Mouse (Mus musculus) heart, embryonic 16.5 days (tissue): ENCODE results near the gene Trim66. TPM values are rescaled to one million over a fixed set of nuclear protein-coding genes. Genes with fewer than 3 reads are reported as not detected.

Source experiments
- ATAC-seq: fragments of 200-750 bp; cut with Nextera tagmentation; replicated peaks from 2 replicates; pipeline ENCODE4 v1.8.0; 2017; ENCODE audit warnings: moderate number of reproducible peaks; ENCODE audit not compliant: insufficient read depth, low FRiP score; ENCODE audit errors: extremely low read depth
- H3K27ac ChIP-seq: fragments of 300-500 bp; sonication (generic); 2 replicates; pipeline ENCODE4 v1.5.1; 2014; ENCODE audit warnings: mild to moderate bottlenecking, low read length, control low read depth, moderate library complexity
- H3K27me3 ChIP-seq: fragments of 300-500 bp; sonication (generic); 2 replicates; pipeline ENCODE4 v1.6.1; 2014; ENCODE audit warnings: low read length, mixed read lengths; ENCODE audit not compliant: control insufficient read depth, insufficient read depth
- H3K36me3 ChIP-seq: fragments of 300-500 bp; sonication (generic); 2 replicates; pipeline ENCODE4 v1.6.1; 2014; ENCODE audit not compliant: control insufficient read depth, insufficient read depth
- H3K4me1 ChIP-seq: fragments of 300-500 bp; sonication (generic); 2 replicates; pipeline ENCODE4 v1.6.1; 2014; ENCODE audit warnings: low read length, mixed read lengths; ENCODE audit not compliant: control insufficient read depth, insufficient read depth
- H3K4me2 ChIP-seq: fragments of 300-500 bp; sonication (generic); 2 replicates; pipeline ENCODE4 v1.6.1; 2014; ENCODE audit warnings: low read depth, mild to moderate bottlenecking, control low read depth, low read length
- H3K4me3 ChIP-seq: fragments of 300-500 bp; sonication (generic); 2 replicates; pipeline ENCODE4 v1.5.1; 2014; ENCODE audit warnings: mild to moderate bottlenecking, control low read depth, low read length
- H3K9ac ChIP-seq: fragments of 300-500 bp; sonication (generic); 2 replicates; pipeline ENCODE4 v1.6.1; 2014; ENCODE audit warnings: low read length, control low read depth
- H3K9me3 ChIP-seq: fragments of 300-500 bp; sonication (generic); replicated peaks from 2 replicates; pipeline ENCODE4 v1.6.1; 2016; ENCODE audit warnings: low read length; ENCODE audit not compliant: control insufficient read depth
- WGBS: fragments of 180-500 bp; shearing (Covaris S2); extraction: QIAGEN DNeasy Blood & Tissue Kit; methylation state at CpG from one replicate; pipeline ENCODE4 v1.1.7; 2014; 5-methylcytosine and 5-hydroxymethylcytosine counted together
- microRNA-seq: library from miRNA; unstranded; fragments of <30 nt; microRNA quantifications from one replicate; pipeline ENCODE4, GENCODE M21; 2017
- polyA plus RNA-seq: library from polyadenylated mRNA; unstranded; fragments of >200 nt; fragmentation: Nextera tagmentation; extraction: Ambion mirVana; gene quantifications from 2 replicates; pipeline ENCODE4 v1.2.1, GENCODE M21; 2015

Gene Trim66
- polyA plus RNA-seq, 1 experiment from 2014 or later, result 0.03 TPM

DNA sequence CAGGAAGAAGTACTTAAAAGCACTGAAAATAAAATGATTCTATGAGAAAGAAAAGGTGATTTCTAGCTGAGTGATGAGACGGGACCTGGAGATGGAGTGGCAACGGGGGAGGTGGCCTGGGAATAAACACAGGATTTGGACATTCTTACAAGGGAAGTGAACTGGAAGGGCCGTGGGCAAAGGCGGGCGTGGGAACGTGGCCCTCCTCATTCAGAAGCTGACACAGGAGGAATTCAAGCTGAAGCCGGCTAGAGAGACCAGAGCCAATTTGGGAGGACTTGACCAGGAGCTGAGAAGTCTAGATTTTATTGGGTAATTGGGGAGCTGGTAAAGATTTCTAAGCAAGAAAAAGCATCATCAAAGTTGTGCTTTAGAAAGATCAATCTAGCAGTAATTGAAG lies 102.4 kb downstream of the Trim66 start:
- Histone ChIP-seq H3K4me2 (no peak overlapping the region), H3K9me3 (no peaks in the 10 kb centered on the region), H3K27me3 (no peaks in the 10 kb centered on the region), H3K27ac (no peak overlapping the region), H3K4me1 (no peaks in the 10 kb centered on the region), H3K36me3 (no peaks in the 10 kb centered on the region), H3K9ac (no peak overlapping the region), H3K4me3 (no peak overlapping the region)
- 66% methylated on average over 7 of the region's 7 CpGs for WGBS
- ATAC-seq, result no peak

DNA sequence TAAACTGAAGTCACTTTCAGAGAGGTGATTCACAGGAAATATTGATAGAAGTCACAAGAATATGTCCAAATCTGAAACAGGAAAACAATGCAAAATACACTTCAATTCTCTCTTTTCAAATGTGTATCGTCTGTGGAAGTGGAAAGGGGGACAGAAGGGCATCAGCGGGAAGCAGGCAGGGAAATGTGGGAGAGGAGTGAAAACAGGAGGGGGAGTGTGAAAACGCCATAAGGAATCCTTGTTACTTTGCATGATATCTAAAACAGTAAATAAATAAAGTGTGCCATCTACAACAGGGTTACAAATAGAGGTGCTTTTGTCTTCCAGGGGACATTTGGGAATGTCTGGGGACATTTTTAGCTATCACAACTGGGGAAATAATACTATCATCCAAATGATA lies 108.6 kb downstream of the Trim66 start:
- no peak for ATAC-seq
- Histone ChIP-seq H3K4me1 (no peaks in the 10 kb centered on the region), H3K9ac (no peak overlapping the region), H3K9me3 (no peaks in the 10 kb centered on the region), H3K27me3 (no peaks in the 10 kb centered on the region), H3K27ac (no peak overlapping the region), H3K4me2 (no peak overlapping the region), H3K36me3 (no peaks in the 10 kb centered on the region), H3K4me3 (no peak overlapping the region)
- WGBS, result 54% methylated on average over 3 of the region's 3 CpGs

Small RNA genes lying within 50 kb of the gene (microRNA-seq; reads per million reads assigned to microRNA genes)
- gene Gm47284, result 0.59 reads per million

Other genes starting within 250 kb of the Trim66 start
- gene Stk33, start 69.1 kb downstream of the Trim66 start, polyA plus RNA-seq, result 0.76 and 0.94 TPM in 2 replicates
- gene Rpl27a, start 11.0 kb upstream of the Trim66 start, polyA plus RNA-seq, result 71.3 and 74.1 TPM in 2 replicates
- gene St5, start 195.5 kb upstream of the Trim66 start, polyA plus RNA-seq, result 41.4 and 43.2 TPM in 2 replicates
- 32.7 and 36.0 TPM in 2 replicates for gene Akip1, start 195.6 kb upstream of the Trim66 start, polyA plus RNA-seq
- gene BC051019, start 215.7 kb upstream of the Trim66 start, polyA plus RNA-seq, result 1.00 and 1.5 TPM in 2 replicates
- gene Ascl3, start 223.6 kb upstream of the Trim66 start, polyA plus RNA-seq, result 0.22 TPM in 1 of 2 replicates, not detected in the other
- gene Tmem9b, start 244.7 kb upstream of the Trim66 start, polyA plus RNA-seq, result 60.6 and 61.6 TPM in 2 replicates